Mouse (Mus musculus) bone marrow, adult 2 months (tissue): ENCODE results near the gene Ccser1.

ENCODE experiments used
- CTCF ChIP-seq: fragments of 200-500 bp; IDR thresholded peaks from 2 replicates; pipeline ENCODE4 v1.5.1; 2011; ENCODE audit warnings: low read length, control low read depth; ENCODE audit not compliant: control insufficient read depth, insufficient read depth
- POLR2A ChIP-seq: fragments of 200-500 bp; IDR thresholded peaks from 2 replicates; pipeline ENCODE4 v1.6.1; 2011; ENCODE audit warnings: low read depth, mild to moderate bottlenecking, control low read depth, low read length, borderline replicate concordance; ENCODE audit not compliant: control insufficient read depth

GRCm38 (mm10) chr6:61876302-61876701 lies 696.2 kb downstream of the Ccser1 start:
- TF ChIP-seq POLR2A, result no peak
- TF ChIP-seq CTCF, result no peak
